Mouse (Mus musculus): ENCODE results near the gene Iqcf5. TPM values are rescaled to one million over a fixed set of nuclear protein-coding genes. Genes with fewer than 3 reads are reported as not detected.

Gene Iqcf5
- total and polyA plus RNA-seq, 2 experiments from 2014 or later, result not detected

GRCm38 (mm10) chr9:106474456-106474855, 39.9 kb upstream of the Iqcf5 start:
- no peak overlapping the region for H3K27ac ChIP-seq (ENCODE audit: low read depth, low read length)
- H3K36me3 ChIP-seq (ENCODE audit: insufficient read depth, low read length), result no peaks in the 10 kb centered on the region
- peak; percentile 66 for TF ChIP-seq CTCF (IDR thresholded peaks at IDR 0.05)
- no peak overlapping the region for H3K9ac ChIP-seq (replicated peaks; ENCODE audit: low read length, poor library complexity, severe bottlenecking)
- H3K9me3 ChIP-seq (ENCODE audit: low read length), result no peaks in the 10 kb centered on the region
- no peak for ATAC-seq (ENCODE audit: low FRiP score)
- H3K4me3 ChIP-seq (ENCODE audit: low read depth, low read length), result no peak overlapping the region
- peaks cover 5% of the 10 kb centered on the region; the same call in 1 of the 2 replicates for H3K4me1 ChIP-seq (ENCODE audit: insufficient read depth, low read length)
- peak; percentile 59 for DNase-seq (ENCODE audit: low spot score)
- no peak overlapping the region for H3K4me2 ChIP-seq (ENCODE audit: low read depth, low read length, poor library complexity, severe bottlenecking)
- 9% methylated on average over 6 of the region's 6 CpGs for WGBS
- H3K27me3 ChIP-seq (ENCODE audit: insufficient read depth, low read length), result no peaks in the 10 kb centered on the region

- Histone ChIP-seq H3K9me3 (ENCODE audit: low read length) (no peaks in the 10 kb centered on the region), H3K27me3 (ENCODE audit: insufficient read depth, low read length) (no peaks in the 10 kb centered on the region), H3K4me1 (ENCODE audit: insufficient read depth, low read length) (peaks cover 5% of the 10 kb centered on the region; the same call in 1 of the 2 replicates), H3K4me3 (ENCODE audit: low read depth, low read length) (no peak overlapping the region), H3K4me2 (ENCODE audit: low read depth, low read length, poor library complexity, severe bottlenecking) (no peak overlapping the region), H3K9ac (replicated peaks; ENCODE audit: low read length, poor library complexity, severe bottlenecking) (no peak overlapping the region), H3K36me3 (ENCODE audit: insufficient read depth, low read length) (no peaks in the 10 kb centered on the region), H3K27ac (ENCODE audit: low read depth, low read length) (no peak overlapping the region)
- ATAC-seq (ENCODE audit: low FRiP score), result no peak
- 62% methylated on average over 7 of the region's 7 CpGs for WGBS
- no peak for DNase-seq (ENCODE audit: low spot score)
- no peak for TF ChIP-seq CTCF (IDR thresholded peaks at IDR 0.05)
Observed at GRCm38 (mm10) chr9:106475046-106475445, 39.3 kb upstream of the Iqcf5 start.

GRCm38 (mm10) chr9:106475663-106476001, 38.7 kb upstream of the Iqcf5 start, which contains the start of gene Rrp9:
TSS of gene Rrp9 (plus strand) at chr9:106475963.
- H3K27ac ChIP-seq (ENCODE audit: low read depth, low read length), result peak within 1 kb of the TSS; percentile 12
- DNase-seq (ENCODE audit: low spot score), result no peak
- ATAC-seq (ENCODE audit: low FRiP score), result no peak
- WGBS, result 93% methylated on average over 10 of the region's 10 CpGs
- H3K9me3 ChIP-seq (ENCODE audit: low read length), result no peaks in the 10 kb centered on the region
- no peak for TF ChIP-seq CTCF (IDR thresholded peaks at IDR 0.05)
- H3K27me3 ChIP-seq (ENCODE audit: insufficient read depth, low read length), result no peaks in the 10 kb centered on the region
- H3K4me2 ChIP-seq (ENCODE audit: low read depth, low read length, poor library complexity, severe bottlenecking), result peak within 1 kb of the TSS; percentile 19
- H3K4me1 ChIP-seq (ENCODE audit: insufficient read depth, low read length), result peaks cover 5% of the 10 kb centered on the region; the same call in 1 of the 2 replicates
- H3K4me3 ChIP-seq (ENCODE audit: low read depth, low read length), result no peak within 1 kb of the TSS; the same call in 1 of the 2 replicates
- H3K36me3 ChIP-seq (ENCODE audit: insufficient read depth, low read length), result 0 out of 2 replicates have a peak, but pooled peaks cover under 1% of the 10 kb centered on the region
- no peak within 1 kb of the TSS for H3K9ac ChIP-seq (replicated peaks; ENCODE audit: low read length, poor library complexity, severe bottlenecking)

GRCm38 (mm10) chr9:106476002-106476923, 38.1 kb upstream of the Iqcf5 start:
- no peaks in the 10 kb centered on the region for H3K9me3 ChIP-seq (ENCODE audit: low read length)
- H3K4me2 ChIP-seq (ENCODE audit: low read depth, low read length, poor library complexity, severe bottlenecking), result peak overlapping the region; percentile 19
- H3K27ac ChIP-seq (ENCODE audit: low read depth, low read length), result peak overlapping the region; percentile 12
- H3K9ac ChIP-seq (replicated peaks; ENCODE audit: low read length, poor library complexity, severe bottlenecking), result no peak overlapping the region
- 0 out of 2 replicates have a peak, but pooled peaks cover 7% of the 10 kb centered on the region for H3K36me3 ChIP-seq (ENCODE audit: insufficient read depth, low read length)
- DNase-seq (ENCODE audit: low spot score) (peak; percentile 30), ATAC-seq (ENCODE audit: low FRiP score) (no peak; the same call in 1 of the 2 replicates)
- H3K27me3 ChIP-seq (ENCODE audit: insufficient read depth, low read length), result no peaks in the 10 kb centered on the region
- H3K4me3 ChIP-seq (ENCODE audit: low read depth, low read length), result no peak overlapping the region; the same call in 1 of the 2 replicates
- peaks cover 5% of the 10 kb centered on the region; the same call in 1 of the 2 replicates for H3K4me1 ChIP-seq (ENCODE audit: insufficient read depth, low read length)
- TF ChIP-seq CTCF (IDR thresholded peaks at IDR 0.05), result no peak
- WGBS, result 30% methylated on average over 16 of the region's 16 CpGs

- Histone ChIP-seq H3K4me2 (ENCODE audit: low read depth, low read length, poor library complexity, severe bottlenecking) (peak within 1 kb of the TSS; percentile 61), H3K4me1 (ENCODE audit: insufficient read depth, low read length) (peaks cover 5% of the 10 kb centered on the region; the same call in 1 of the 2 replicates), H3K27me3 (ENCODE audit: insufficient read depth, low read length) (no peaks in the 10 kb centered on the region), H3K36me3 (ENCODE audit: insufficient read depth, low read length) (peaks cover 12% of the 10 kb centered on the region), H3K9me3 (ENCODE audit: low read length) (no peaks in the 10 kb centered on the region), H3K4me3 (ENCODE audit: low read depth, low read length) (peak within 1 kb of the TSS; percentile 58), H3K9ac (replicated peaks; ENCODE audit: low read length, poor library complexity, severe bottlenecking) (peak within 1 kb of the TSS; percentile 62), H3K27ac (ENCODE audit: low read depth, low read length) (peak within 1 kb of the TSS; percentile 21)
- under 1% methylated on average over 41 of the region's 41 CpGs for WGBS
- peak; percentile 98 for ATAC-seq (ENCODE audit: low FRiP score)
- DNase-seq (ENCODE audit: low spot score), result peak; percentile 100
- TF ChIP-seq CTCF (IDR thresholded peaks at IDR 0.05), result peak; percentile 99
Observed at GRCm38 (mm10) chr9:106476924-106477484, 37.4 kb upstream of the Iqcf5 start, which contains the start of gene Parp3. TSS of gene Parp3 (minus strand) at chr9:106476949.
